Mouse (Mus musculus) lung, postnatal 25 days (tissue): ENCODE results near the gene Cwf19l1.
A peak's percentile ranks its signal among the peaks of the same experiment; 100 is the strongest.

Experiments used
- DNase-seq: peaks from one replicate; pipeline ENCODE4 v3.0.0; 2022; ENCODE audit warnings: low spot score

Gene Cwf19l1

DNA sequence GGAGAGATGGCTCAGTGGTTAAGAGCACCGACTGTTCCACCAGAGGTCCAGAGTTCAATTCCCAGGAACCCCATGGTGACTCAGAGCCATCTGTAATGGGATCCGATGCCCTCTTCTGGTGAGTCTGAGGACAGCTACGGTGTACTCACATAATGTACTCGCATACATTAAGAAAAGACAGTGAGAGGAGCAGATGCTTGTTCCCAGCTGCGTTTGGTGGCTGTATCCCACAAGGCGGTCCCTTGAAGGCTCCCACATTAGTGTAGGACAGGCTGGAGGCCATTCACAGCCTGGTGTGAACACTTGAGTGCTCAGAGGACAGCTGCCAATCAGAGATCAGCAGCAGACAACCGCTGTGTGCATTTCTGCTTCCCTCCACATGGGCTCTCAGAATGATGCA lies 24.0 kb downstream of the Cwf19l1 start:
- no peak for DNase-seq

DNA sequence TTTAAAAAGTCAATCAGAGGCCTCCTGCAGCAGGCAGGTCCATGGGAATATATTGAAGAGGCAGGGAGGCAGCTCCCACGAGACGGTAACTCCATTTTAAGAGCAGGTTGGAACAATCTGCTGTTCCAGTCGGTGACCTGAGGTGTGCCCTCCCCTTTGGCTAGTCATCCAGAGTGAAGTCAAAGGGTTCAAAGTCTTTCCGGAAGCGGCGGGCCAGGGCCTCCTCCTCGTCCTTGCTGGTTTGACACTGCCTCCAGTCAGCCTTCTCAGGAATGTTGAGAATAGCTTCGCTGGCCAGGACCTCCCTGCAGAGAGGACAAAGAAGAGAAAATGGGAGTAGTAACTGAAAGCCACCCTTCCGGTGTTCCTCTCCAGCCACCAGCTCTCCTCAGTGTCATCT lies 25.3 kb downstream of the Cwf19l1 start:
- DNase-seq, result no peak

GRCm38 (mm10) chr19:44108996-44109395 lies 26.7 kb downstream of the Cwf19l1 start:
- peak; percentile 28 for DNase-seq

- no peak for DNase-seq
Measured at GRCm38 (mm10) chr19:44107661-44108521, 27.8 kb downstream of the Cwf19l1 start.

GRCm38 (mm10) chr19:44106831-44107660 lies 28.6 kb downstream of the Cwf19l1 start, which contains the start of gene Chuk:
TSS of gene Chuk (minus strand) at chr19:44107480.
- peak; percentile 98 for DNase-seq

- DNase-seq, result no peak
Measured at GRCm38 (mm10) chr19:44104393-44104792, 31.3 kb downstream of the Cwf19l1 start.

DNA sequence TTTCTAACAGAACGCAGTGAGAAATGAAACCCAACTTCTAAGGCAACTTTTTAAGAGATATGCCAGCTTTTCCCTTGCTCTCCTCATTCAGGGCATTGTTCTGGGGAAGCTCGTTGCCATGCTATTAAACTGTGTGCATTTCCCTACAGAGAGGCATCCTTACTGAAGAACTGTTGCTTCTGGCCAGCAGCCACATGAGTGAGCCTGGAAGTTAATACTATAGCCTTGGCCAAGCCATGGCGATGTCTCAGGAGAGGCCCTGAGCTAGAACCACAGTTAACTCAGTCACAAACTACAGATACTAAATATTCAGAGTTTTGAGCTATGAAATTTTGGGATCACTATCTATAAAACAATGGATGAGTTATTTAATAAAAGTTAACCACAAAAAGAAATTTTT lies 32.7 kb downstream of the Cwf19l1 start:
- no peak for DNase-seq

DNA sequence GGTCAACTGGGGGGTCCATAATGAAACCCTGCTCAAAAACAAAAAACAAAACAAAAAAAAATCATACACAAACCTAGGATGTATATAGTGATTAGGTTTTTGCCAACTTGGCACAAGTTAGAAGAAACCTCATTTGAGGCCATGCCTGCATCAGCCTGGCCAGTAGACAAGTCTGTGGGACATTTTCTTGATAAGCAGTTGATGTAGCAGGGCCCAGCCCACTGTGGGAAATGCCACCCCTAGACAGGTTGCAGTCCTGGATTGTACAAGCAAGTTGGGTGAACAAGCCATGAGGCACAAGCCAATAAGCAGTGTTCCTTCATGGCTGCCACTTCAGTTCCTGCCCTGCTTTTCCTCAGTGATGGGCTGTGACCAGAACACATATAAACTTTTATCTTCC lies 34.8 kb downstream of the Cwf19l1 start:
- no peak for DNase-seq

GRCm38 (mm10) chr19:44086278-44086677 lies 49.4 kb downstream of the Cwf19l1 start:
- no peak for DNase-seq

DNA sequence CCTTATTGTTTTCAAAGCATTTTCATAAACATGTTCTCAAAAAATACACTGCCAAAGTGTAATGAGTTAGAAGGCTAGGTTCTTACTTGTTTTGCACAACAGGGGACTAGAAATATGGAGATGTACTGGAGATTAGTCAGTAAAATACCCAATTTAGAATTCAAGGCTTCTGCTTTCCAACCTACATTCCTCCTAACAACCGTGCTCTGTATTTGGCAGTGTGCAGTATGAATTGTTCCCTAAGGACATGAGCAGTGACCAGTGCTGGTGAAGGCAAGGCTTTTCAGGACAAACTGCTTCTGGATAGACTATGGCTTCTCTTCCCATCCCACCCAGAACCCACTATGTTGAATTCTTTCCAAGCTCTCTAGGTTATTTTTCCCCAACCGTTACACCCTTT lies 54.8 kb downstream of the Cwf19l1 start:
- DNase-seq, result no peak

- no peak for DNase-seq
Measured at GRCm38 (mm10) chr19:44080023-44080422, 55.7 kb downstream of the Cwf19l1 start.

DNA sequence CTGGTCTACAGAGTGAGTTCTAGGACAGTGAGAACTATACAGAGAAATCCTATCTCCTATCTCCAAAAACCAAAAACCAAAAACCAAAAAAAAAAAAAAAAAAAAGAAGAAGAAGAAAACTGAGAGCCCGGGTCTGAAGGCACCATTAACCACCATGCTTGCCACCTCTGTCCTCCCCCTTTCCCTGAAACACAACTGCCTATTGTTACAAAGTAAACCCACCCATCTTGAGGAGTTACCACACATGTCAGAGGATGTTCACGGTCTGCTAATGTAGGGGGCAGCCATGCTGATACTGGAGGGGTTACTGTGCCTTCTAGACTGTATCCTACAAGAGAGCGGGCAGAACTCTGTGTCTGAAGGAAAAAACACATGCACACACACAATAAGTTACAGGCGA lies 58.7 kb downstream of the Cwf19l1 start:
- DNase-seq, result no peak

GRCm38 (mm10) chr19:44076457-44076856 lies 59.2 kb downstream of the Cwf19l1 start:
- DNase-seq, result no peak

DNA sequence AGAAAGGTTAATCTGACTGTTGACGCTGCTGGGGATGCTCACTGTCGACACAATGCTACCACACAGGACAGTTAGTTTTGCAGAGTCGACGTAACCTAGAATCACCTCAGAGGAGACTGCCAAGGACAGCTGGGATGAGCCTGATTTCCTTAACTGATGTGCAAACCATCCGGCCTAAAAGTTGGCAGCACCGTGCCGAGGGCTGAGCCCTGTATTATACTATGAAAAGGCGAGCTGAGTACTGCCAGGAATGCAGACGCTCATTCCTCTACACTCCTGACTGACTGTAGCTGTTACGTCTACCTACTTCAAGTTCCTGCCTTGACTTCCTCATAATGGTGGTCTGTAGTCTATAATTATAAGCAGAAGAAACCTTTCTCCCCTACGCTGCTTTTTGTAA lies 60.7 kb downstream of the Cwf19l1 start:
- DNase-seq, result no peak

DNA sequence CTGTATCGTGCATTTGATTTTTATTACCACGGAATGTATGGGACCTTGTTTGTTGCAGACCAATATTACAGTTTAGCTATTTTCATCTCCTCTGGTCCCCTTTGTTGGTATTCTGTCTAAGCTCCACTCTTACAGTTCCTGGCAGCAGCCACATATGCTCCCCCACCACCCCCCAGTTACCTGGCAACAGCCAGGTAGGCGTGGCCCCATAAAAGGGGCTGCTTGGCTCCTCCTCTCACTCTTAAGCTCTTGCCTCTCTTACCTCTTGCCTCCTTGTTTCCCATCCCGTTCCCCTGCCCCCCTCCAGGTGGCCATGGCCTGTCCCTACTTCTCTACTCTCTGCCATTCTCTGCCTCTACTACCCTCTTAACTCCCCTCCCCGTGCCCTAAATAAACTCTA lies 64.5 kb downstream of the Cwf19l1 start:
- no peak for DNase-seq

- DNase-seq, result no peak
Measured at GRCm38 (mm10) chr19:44069914-44070232, 65.8 kb downstream of the Cwf19l1 start.

GRCm38 (mm10) chr19:44069121-44069913 lies 66.4 kb downstream of the Cwf19l1 start, which contains the start of gene Erlin1:
TSS of gene Erlin1 (minus strand) at chr19:44069785.
- peak; percentile 90 for DNase-seq

DNA sequence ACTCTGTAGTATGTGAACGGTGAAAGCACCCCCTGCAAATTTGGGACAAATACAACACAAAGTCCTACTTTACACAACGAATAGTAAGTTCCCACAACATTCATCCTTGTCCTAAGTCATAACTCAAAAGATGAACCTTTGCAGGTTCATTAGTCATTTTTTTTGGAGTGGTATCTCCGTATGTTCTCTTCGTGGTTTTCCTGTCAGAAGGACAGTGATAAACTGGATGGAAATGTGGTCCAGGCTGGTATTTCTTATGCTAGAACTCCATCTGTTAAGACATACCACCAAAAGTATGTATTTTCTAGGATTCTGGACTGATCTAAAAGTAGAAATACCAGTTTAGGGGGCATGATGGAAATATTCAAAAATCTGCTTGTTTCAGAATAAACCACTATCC lies 67.4 kb downstream of the Cwf19l1 start:
- DNase-seq, result no peak

- DNase-seq, result peak; percentile 12
Measured at GRCm38 (mm10) chr19:44067323-44068049, 68.2 kb downstream of the Cwf19l1 start.

DNA sequence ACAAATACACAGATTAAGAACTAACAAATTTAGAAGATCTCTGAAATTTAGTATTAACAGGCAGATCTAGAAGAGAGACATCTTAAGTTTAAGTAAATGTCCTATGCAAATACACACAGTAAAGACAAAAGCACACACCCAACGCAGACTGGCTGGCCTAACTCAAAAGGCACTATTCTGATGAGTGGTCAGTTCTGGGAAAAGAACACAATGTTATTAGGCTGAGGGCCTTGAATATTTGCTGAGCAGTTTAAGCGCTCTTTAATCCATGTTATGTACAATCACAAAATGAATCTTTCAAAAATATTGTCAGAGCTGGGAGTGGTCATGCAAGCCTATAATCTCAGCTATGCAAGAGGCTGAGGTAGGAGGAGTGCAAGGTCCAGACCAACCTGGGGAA lies 70.9 kb downstream of the Cwf19l1 start:
- DNase-seq, result peak; percentile 48

DNA sequence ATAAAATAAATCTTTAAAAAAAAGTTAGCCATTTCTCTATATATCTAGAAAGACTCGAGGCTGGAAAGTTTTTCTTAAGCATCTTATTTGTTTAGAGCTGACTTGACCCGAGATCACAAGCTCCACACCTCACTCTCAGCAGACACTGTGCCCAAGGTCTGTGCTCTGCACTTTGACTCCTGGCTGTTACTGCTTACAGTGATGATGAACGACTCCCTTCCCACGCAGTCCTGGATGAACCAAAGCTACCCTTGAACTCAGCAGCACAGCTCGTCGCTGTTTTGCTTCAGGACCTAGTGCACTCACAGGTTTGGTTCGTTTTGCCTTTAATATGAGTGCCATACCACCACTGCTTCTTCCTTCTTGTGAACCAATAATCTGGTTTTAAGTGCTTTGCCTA lies 71.9 kb downstream of the Cwf19l1 start:
- DNase-seq, result no peak

- DNase-seq, result no peak
Measured at GRCm38 (mm10) chr19:44060226-44060625, 75.5 kb downstream of the Cwf19l1 start.
